Mouse (Mus musculus): ENCODE data around the gene Tbc1d2b. TPM values are rescaled to one million over a fixed set of nuclear protein-coding genes. Genes with fewer than 3 reads are reported as not detected.
A peak's percentile ranks its signal among the peaks of the same experiment; 100 is the strongest.

The Tbc1d2b gene
- polyA plus RNA-seq, 1 experiment from 2014 or later = 9.3 TPM

GRCm38 (mm10) chr9:90203233-90203632 is 67.4 kb downstream of the Tbc1d2b start:
- Histone ChIP-seq H3K36me3 (ENCODE audit: control insufficient read depth, insufficient read depth, low read length) (0 out of 2 replicates have a peak, but pooled peaks cover 7% of the 10 kb centered on the region), H3K4me1 (ENCODE audit: control insufficient read depth, insufficient read depth, low read length) (peaks cover 7% of the 10 kb centered on the region), H3K27ac (ENCODE audit: low read length) (no peak overlapping the region), H3K4me2 (ENCODE audit: low read depth, low read length) (no peak overlapping the region), H3K27me3 (replicated peaks; ENCODE audit: control insufficient read depth, insufficient read depth, low read length) (no peaks in the 10 kb centered on the region), H3K4me3 (ENCODE audit: low read length) (no peak overlapping the region), H3K9ac (ENCODE audit: low read depth, low read length) (no peak overlapping the region), H3K9me3 (ENCODE audit: control insufficient read depth, low read length) (no peaks in the 10 kb centered on the region)
- no peak for ATAC-seq
- WGBS = 85% methylated on average over 5 of the region's 5 CpGs

DNA sequence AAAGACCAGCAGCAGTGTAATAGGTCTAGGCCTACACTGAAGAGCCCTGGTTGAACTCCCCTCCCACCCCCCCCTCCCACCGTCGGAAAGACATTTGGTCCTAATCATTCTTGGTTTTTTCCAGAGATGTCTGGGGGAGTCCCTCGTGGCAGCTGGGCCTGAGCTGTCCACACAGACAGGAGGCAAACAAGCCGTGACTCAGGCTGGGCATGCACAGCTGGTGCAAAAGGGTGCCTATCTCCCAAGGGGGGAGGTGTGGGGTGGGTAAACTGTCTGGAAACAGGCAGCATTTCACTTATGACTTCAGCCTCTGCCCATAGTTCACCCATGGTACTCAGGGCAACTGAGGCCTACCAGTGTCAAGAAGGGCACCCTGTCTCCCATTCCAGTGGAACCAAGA is 69.1 kb downstream of the Tbc1d2b start:
- Histone ChIP-seq H3K9me3 (ENCODE audit: control insufficient read depth, low read length) (no peaks in the 10 kb centered on the region), H3K9ac (ENCODE audit: low read depth, low read length) (no peak overlapping the region), H3K4me3 (ENCODE audit: low read length) (no peak overlapping the region), H3K27ac (ENCODE audit: low read length) (no peak overlapping the region), H3K4me2 (ENCODE audit: low read depth, low read length) (no peak overlapping the region), H3K36me3 (ENCODE audit: control insufficient read depth, insufficient read depth, low read length) (peaks cover 10% of the 10 kb centered on the region; the same call in 1 of the 2 replicates), H3K27me3 (replicated peaks; ENCODE audit: control insufficient read depth, insufficient read depth, low read length) (no peaks in the 10 kb centered on the region), H3K4me1 (ENCODE audit: control insufficient read depth, insufficient read depth, low read length) (peaks cover 15% of the 10 kb centered on the region)
- ATAC-seq = no peak
- WGBS = 44% methylated on average over 4 of the region's 4 CpGs

GRCm38 (mm10) chr9:90201096-90201495 is 69.5 kb downstream of the Tbc1d2b start:
- H3K4me2 ChIP-seq (ENCODE audit: low read depth, low read length) = no peak overlapping the region
- no peaks in the 10 kb centered on the region for H3K27me3 ChIP-seq (replicated peaks; ENCODE audit: control insufficient read depth, insufficient read depth, low read length)
- no peak for ATAC-seq
- H3K4me1 ChIP-seq (ENCODE audit: control insufficient read depth, insufficient read depth, low read length) = peaks cover 18% of the 10 kb centered on the region
- H3K9me3 ChIP-seq (ENCODE audit: control insufficient read depth, low read length) = no peaks in the 10 kb centered on the region
- 83% methylated on average over 7 of the region's 7 CpGs for WGBS
- H3K9ac ChIP-seq (ENCODE audit: low read depth, low read length) = no peak overlapping the region
- H3K27ac ChIP-seq (ENCODE audit: low read length) = no peak overlapping the region
- H3K4me3 ChIP-seq (ENCODE audit: low read length) = no peak overlapping the region
- H3K36me3 ChIP-seq (ENCODE audit: control insufficient read depth, insufficient read depth, low read length) = peaks cover 10% of the 10 kb centered on the region; the same call in 1 of the 2 replicates

DNA sequence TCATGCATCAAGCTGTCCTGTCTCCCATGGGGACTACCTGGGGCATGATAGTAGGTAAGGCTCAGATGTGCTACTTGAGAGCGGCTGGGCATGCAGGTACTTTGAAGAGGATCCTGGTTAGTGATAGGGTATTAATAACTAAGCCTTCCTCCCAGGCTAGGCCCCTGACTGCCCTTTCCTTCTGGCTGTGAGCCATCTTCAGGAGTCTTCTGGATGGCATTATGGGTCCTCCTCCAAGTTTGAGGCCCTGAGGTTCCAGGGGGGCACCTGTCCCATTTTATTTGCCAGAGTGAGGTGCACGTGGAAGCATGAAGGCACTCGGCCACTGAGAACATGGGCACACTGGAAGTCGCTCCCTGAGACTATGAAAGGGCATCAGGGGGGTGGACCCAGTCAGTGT is 70.1 kb downstream of the Tbc1d2b start:
- peaks cover 18% of the 10 kb centered on the region for H3K4me1 ChIP-seq (ENCODE audit: control insufficient read depth, insufficient read depth, low read length)

DNA sequence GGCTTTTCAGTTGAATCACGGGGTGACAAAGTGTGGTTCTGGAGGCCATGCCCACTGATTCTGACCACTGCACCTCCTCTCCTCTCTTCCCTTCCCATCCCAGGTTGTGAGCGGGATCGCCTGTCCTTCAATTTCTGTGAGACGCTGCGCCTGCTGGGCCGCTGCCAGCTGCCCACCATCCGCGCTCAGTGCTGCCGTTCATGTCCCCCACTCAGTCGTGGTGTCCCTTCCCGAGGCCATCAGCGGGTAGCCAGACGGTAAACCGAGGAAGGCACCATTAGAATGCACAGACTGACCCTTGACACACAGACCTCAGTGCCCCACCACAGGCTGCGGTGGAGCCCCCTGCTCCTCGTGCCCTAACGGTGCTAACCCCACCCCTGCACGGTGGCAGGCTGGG is 71.0 kb downstream of the Tbc1d2b start:
- Histone ChIP-seq H3K9me3 (ENCODE audit: control insufficient read depth, low read length) (no peaks in the 10 kb centered on the region), H3K4me3 (ENCODE audit: low read length) (no peak overlapping the region), H3K9ac (ENCODE audit: low read depth, low read length) (no peak overlapping the region), H3K4me1 (ENCODE audit: control insufficient read depth, insufficient read depth, low read length) (peaks cover 18% of the 10 kb centered on the region), H3K36me3 (ENCODE audit: control insufficient read depth, insufficient read depth, low read length) (peaks cover 10% of the 10 kb centered on the region; the same call in 1 of the 2 replicates), H3K27me3 (replicated peaks; ENCODE audit: control insufficient read depth, insufficient read depth, low read length) (no peaks in the 10 kb centered on the region), H3K4me2 (ENCODE audit: low read depth, low read length) (no peak overlapping the region), H3K27ac (ENCODE audit: low read length) (no peak overlapping the region)
- no peak for ATAC-seq
- 92% methylated on average over 18 of the region's 18 CpGs for WGBS

More for the DNA sequence above, 70.1 kb downstream of the Tbc1d2b start:
- H3K27me3 ChIP-seq (replicated peaks; ENCODE audit: control insufficient read depth, insufficient read depth, low read length) = no peaks in the 10 kb centered on the region
- WGBS = 95% methylated on average over 4 of the region's 4 CpGs
- H3K4me3 ChIP-seq (ENCODE audit: low read length) = no peak overlapping the region
- H3K27ac ChIP-seq (ENCODE audit: low read length) = no peak overlapping the region
- H3K4me2 ChIP-seq (ENCODE audit: low read depth, low read length) = no peak overlapping the region
- H3K36me3 ChIP-seq (ENCODE audit: control insufficient read depth, insufficient read depth, low read length) = peaks cover 10% of the 10 kb centered on the region; the same call in 1 of the 2 replicates
- no peak overlapping the region for H3K9ac ChIP-seq (ENCODE audit: low read depth, low read length)
- ATAC-seq = no peak
- H3K9me3 ChIP-seq (ENCODE audit: control insufficient read depth, low read length) = no peaks in the 10 kb centered on the region

DNA sequence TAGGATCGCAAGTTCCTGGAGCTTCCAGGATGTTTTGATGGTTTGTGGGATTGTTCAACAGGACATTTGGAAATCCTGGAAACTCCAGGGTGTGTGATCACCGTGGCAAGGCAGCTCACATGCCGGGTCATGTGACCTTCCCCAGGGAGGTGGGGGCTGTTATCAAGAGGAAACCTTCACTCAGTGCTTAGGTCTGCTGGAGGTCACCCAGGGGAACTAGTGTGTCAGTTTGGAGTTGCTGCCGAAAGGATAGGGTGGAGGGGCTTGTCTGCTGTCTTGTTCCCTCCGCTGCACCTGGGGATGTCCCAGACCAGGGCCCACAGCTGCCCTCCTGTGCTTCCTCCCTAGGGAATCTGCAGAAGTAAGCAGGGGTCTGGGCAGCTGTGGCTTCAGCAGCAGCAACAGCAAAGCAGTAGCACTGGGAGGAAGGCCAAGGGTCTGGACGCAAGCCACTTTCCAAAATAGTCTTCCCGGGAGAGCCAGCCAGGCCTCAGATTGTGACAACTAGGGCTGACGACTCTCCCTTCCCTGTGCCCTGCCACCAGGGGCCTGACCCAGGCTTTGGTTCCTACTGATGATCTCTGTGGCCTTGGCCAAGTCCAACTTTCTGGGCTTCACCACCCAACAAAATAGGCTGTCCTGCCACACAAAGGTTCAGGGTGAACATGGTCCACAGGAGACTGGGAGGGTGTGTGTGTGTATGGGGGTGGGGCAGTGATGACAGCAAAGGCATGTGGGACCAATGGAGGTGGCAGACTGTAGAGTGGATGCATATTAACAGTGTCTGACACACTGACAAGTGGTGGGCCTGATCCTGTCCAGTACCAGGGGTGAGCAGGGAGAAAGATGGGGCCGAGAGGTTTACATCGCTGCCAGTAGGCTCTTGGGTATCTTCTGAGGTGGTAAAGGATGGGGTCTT is 71.8 kb downstream of the Tbc1d2b start:
- no peak overlapping the region for H3K4me3 ChIP-seq (ENCODE audit: low read length)
- peak overlapping the region; percentile 12; the same call in 1 of the 2 replicates for H3K27ac ChIP-seq (ENCODE audit: low read length)
- H3K36me3 ChIP-seq (ENCODE audit: control insufficient read depth, insufficient read depth, low read length) = peaks cover 10% of the 10 kb centered on the region; the same call in 1 of the 2 replicates
- no peak overlapping the region for H3K9ac ChIP-seq (ENCODE audit: low read depth, low read length)
- peaks cover 18% of the 10 kb centered on the region for H3K4me1 ChIP-seq (ENCODE audit: control insufficient read depth, insufficient read depth, low read length)
- 64% methylated on average over 10 of the region's 10 CpGs for WGBS
- peak; percentile 22 for ATAC-seq
- no peaks in the 10 kb centered on the region for H3K9me3 ChIP-seq (ENCODE audit: control insufficient read depth, low read length)
- no peaks in the 10 kb centered on the region for H3K27me3 ChIP-seq (replicated peaks; ENCODE audit: control insufficient read depth, insufficient read depth, low read length)
- H3K4me2 ChIP-seq (ENCODE audit: low read depth, low read length) = no peak overlapping the region

DNA sequence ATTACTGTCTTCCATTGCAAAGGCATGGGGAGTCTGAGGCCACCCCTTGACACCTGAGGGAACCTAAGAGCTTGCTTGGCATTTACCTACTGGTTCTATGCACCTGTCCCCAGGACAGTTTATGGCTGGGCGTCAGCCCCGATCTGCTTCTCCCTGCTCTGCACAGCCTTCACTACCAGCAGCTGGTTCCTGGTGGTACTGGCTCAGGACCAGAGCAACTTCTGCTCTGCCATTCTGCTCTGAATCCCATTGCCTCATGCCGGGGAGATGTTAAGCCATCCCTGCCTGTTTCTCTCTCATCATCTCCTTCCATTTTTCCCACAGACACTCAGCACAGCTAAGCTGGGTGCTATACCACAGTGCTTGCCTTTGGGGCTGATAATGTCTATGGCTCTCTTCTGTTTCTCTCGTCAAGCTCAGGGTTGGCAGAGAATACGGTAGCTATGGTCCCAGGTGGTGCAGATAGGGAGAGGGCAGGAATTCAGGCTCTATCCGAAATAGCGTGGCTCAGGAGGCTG is 72.7 kb downstream of the Tbc1d2b start:
- H3K27me3 ChIP-seq (replicated peaks; ENCODE audit: control insufficient read depth, insufficient read depth, low read length) = no peaks in the 10 kb centered on the region
- H3K4me3 ChIP-seq (ENCODE audit: low read length) = no peak overlapping the region
- H3K9me3 ChIP-seq (ENCODE audit: control insufficient read depth, low read length) = no peaks in the 10 kb centered on the region
- no peak overlapping the region for H3K9ac ChIP-seq (ENCODE audit: low read depth, low read length)
- no peak overlapping the region for H3K4me2 ChIP-seq (ENCODE audit: low read depth, low read length)
- peaks cover 18% of the 10 kb centered on the region for H3K4me1 ChIP-seq (ENCODE audit: control insufficient read depth, insufficient read depth, low read length)
- peaks cover 10% of the 10 kb centered on the region; the same call in 1 of the 2 replicates for H3K36me3 ChIP-seq (ENCODE audit: control insufficient read depth, insufficient read depth, low read length)
- no peak overlapping the region; the same call in 1 of the 2 replicates for H3K27ac ChIP-seq (ENCODE audit: low read length)
- 83% methylated on average over 7 of the region's 7 CpGs for WGBS
- no peak for ATAC-seq

GRCm38 (mm10) chr9:90197116-90197665 is 73.4 kb downstream of the Tbc1d2b start:
- Histone ChIP-seq H3K36me3 (ENCODE audit: control insufficient read depth, insufficient read depth, low read length) (peaks cover 8% of the 10 kb centered on the region; the same call in 1 of the 2 replicates), H3K4me2 (ENCODE audit: low read depth, low read length) (no peak overlapping the region), H3K27ac (ENCODE audit: low read length) (no peak overlapping the region), H3K4me1 (ENCODE audit: control insufficient read depth, insufficient read depth, low read length) (peaks cover 18% of the 10 kb centered on the region), H3K9me3 (ENCODE audit: control insufficient read depth, low read length) (no peaks in the 10 kb centered on the region), H3K27me3 (replicated peaks; ENCODE audit: control insufficient read depth, insufficient read depth, low read length) (no peaks in the 10 kb centered on the region), H3K9ac (ENCODE audit: low read depth, low read length) (no peak overlapping the region), H3K4me3 (ENCODE audit: low read length) (no peak overlapping the region)
- ATAC-seq = no peak
- 64% methylated on average over 7 of the region's 7 CpGs for whole genome bisulfite sequencing

DNA sequence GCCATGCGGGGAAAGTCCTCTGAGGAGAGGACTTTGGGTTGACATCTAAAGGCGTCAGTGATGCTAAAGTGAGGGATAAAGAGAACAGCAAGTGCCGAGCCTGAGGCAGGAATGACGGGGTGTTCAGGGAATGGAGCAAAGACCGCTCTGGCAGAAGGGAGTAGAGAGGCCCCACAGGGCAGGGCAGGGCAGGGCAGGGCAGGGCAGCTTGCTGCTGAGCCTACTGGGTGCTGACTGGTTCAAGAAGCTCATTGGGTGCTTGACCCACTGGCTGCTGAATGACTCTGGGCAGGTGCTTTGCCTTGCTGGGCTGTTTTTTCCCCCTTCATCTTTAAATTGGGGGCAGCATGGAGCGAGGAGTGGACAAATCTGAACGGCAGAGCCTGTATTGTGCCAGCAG is 74.3 kb downstream of the Tbc1d2b start:
- Histone ChIP-seq H3K4me1 (ENCODE audit: control insufficient read depth, insufficient read depth, low read length) (peaks cover 18% of the 10 kb centered on the region), H3K4me3 (ENCODE audit: low read length) (no peak overlapping the region)
- 68% methylated on average over 7 of the region's 7 CpGs for WGBS

More for the DNA sequence above, 74.3 kb downstream of the Tbc1d2b start:
- ATAC-seq = peak; percentile 81
- Histone ChIP-seq H3K9ac (ENCODE audit: low read depth, low read length) (no peak overlapping the region), H3K27me3 (replicated peaks; ENCODE audit: control insufficient read depth, insufficient read depth, low read length) (no peaks in the 10 kb centered on the region), H3K9me3 (ENCODE audit: control insufficient read depth, low read length) (no peaks in the 10 kb centered on the region), H3K27ac (ENCODE audit: low read length) (no peak overlapping the region), H3K36me3 (ENCODE audit: control insufficient read depth, insufficient read depth, low read length) (peaks cover 6% of the 10 kb centered on the region; the same call in 1 of the 2 replicates), H3K4me2 (ENCODE audit: low read depth, low read length) (no peak overlapping the region)
